Mouse (Mus musculus) intestine, embryonic 14.5 days (tissue): Measurements from ENCODE around the gene Calhm3. TPM values are rescaled to one million over a fixed set of nuclear protein-coding genes. Genes with fewer than 3 reads are reported as not detected.
"Not testable (repeated sequence)": the region's sequence is repeated elsewhere in the genome, so short reads cannot be mapped to it uniquely, and the experiment has no call there.

Experiments
- ATAC-seq: fragments of 200-750 bp; cut with Nextera tagmentation; replicated peaks from 2 replicates; pipeline ENCODE4 v1.8.0; 2017; ENCODE audit warnings: low read depth, moderate number of reproducible peaks, moderate TSS enrichment, moderate library complexity; ENCODE audit not compliant: low FRiP score, low TSS enrichment
- DNase-seq: peaks from one replicate; pipeline ENCODE4 v3.0.0-alpha.2; 2018; ENCODE audit warnings: low spot score
- H3K27ac ChIP-seq: fragments of 300-500 bp; sonication (generic); 2 replicates; pipeline ENCODE4 v1.5.1; 2014; ENCODE audit warnings: low read depth, mild to moderate bottlenecking, control low read depth
- H3K27me3 ChIP-seq: fragments of 300-500 bp; sonication (generic); replicated peaks from 2 replicates; pipeline ENCODE4 v1.6.1; 2014; ENCODE audit warnings: low read length, control low read depth; ENCODE audit not compliant: control insufficient read depth, insufficient read depth
- H3K36me3 ChIP-seq: fragments of 300-500 bp; sonication (generic); 2 replicates; pipeline ENCODE4 v1.6.1; 2014; ENCODE audit warnings: low read length, control low read depth; ENCODE audit not compliant: control insufficient read depth, insufficient read depth
- H3K4me1 ChIP-seq: fragments of 300-500 bp; sonication (generic); replicated peaks from 2 replicates; pipeline ENCODE4 v1.6.1; 2014; ENCODE audit warnings: low read length, control low read depth, mixed read lengths; ENCODE audit not compliant: control insufficient read depth, insufficient read depth
- H3K4me2 ChIP-seq: fragments of 300-500 bp; sonication (generic); 2 replicates; pipeline ENCODE4 v1.6.1; 2014; ENCODE audit warnings: low read length
- H3K4me3 ChIP-seq: fragments of 300-500 bp; sonication (generic); 2 replicates; pipeline ENCODE4 v1.5.1; 2014; ENCODE audit warnings: low read depth, low read length, control low read depth, mixed read lengths
- H3K9ac ChIP-seq: fragments of 300-500 bp; sonication (generic); 2 replicates; pipeline ENCODE4 v1.6.1; 2014; ENCODE audit warnings: mild to moderate bottlenecking, low read length
- H3K9me3 ChIP-seq: fragments of 300-500 bp; sonication (generic); 2 replicates; pipeline ENCODE4 v1.6.1; 2016; ENCODE audit warnings: low read length, control low read depth; ENCODE audit not compliant: control insufficient read depth
- WGBS: fragments of 180-500 bp; shearing (Covaris S2); extraction: QIAGEN DNeasy Blood & Tissue Kit; methylation state at CpG from one replicate; pipeline ENCODE4 v1.1.7; 2014; 5-methylcytosine and 5-hydroxymethylcytosine counted together
- polyA plus RNA-seq: library from polyadenylated mRNA; unstranded; fragments of >200 nt; fragmentation: Nextera tagmentation; extraction: Ambion mirVana; gene quantifications from 2 replicates; pipeline ENCODE4 v1.2.1, GENCODE M21; 2014

Calhm3 gene
- polyA plus RNA-seq, 1 experiment from 2014 or later = not detected

GRCm38 (mm10) chr19:47139611-47140010 lies 18.0 kb downstream of the Calhm3 start:
- not testable (repeated sequence) for H3K36me3 ChIP-seq, H3K4me3 ChIP-seq, DNase-seq, ATAC-seq, H3K9ac ChIP-seq, H3K27ac ChIP-seq, H3K4me2 ChIP-seq, H3K9me3 ChIP-seq, H3K27me3 ChIP-seq
- 40% methylated on average over 7 of the region's 7 CpGs for WGBS
- peaks cover 19% of the 10 kb centered on the region for H3K4me1 ChIP-seq

DNA sequence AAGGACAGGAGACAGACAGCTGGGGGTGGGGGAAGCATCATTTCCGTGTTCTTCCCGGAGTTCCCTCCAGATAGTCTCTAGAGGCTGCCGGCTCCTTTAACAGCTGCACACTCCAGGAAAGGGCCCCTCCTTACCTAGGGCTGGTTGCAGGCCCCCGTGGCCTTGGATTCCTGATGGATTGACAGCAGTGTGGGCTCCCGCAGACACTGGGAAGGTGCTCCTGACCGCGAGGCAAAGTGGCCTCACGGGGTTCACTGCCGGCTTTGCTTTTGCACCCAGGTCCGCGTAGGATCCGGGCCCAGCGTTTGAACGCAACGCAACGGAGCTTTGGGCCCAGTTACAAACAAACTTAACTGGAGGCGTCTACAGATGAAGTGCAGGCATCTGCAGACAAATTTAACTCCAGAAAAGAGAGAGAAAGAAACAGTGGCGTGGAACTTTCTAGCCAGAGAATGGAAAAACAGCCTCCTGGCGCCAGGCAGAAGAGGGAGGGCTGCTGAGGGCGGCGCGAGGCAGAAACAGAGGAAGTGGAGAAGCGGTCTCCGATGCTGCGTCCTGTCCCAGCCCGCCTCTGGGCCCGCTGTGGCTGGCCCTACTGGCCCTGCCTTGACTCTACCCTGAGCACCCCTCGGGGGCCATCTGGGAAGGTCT lies 19.7 kb downstream of the Calhm3 start, which contains the start of gene Calhm2:
Gene Calhm2, minus strand, starts transcription at position 524 of the 651 bp plus-strand sequence.
- H3K36me3 ChIP-seq = peaks cover 19% of the 10 kb centered on the region
- H3K9me3 ChIP-seq = no peaks in the 10 kb centered on the region
- no peaks in the 10 kb centered on the region for H3K27me3 ChIP-seq
- peak within 1 kb of the TSS; percentile 76 for H3K4me2 ChIP-seq
- 2% methylated on average over 28 of the region's 28 CpGs for WGBS
- peak within 1 kb of the TSS; percentile 89 for H3K27ac ChIP-seq
- H3K4me1 ChIP-seq = peaks cover 19% of the 10 kb centered on the region
- ATAC-seq (peak; percentile 74), DNase-seq (peak; percentile 84)
- peak within 1 kb of the TSS; percentile 45 for H3K4me3 ChIP-seq
- peak within 1 kb of the TSS; percentile 70 for H3K9ac ChIP-seq

DNA sequence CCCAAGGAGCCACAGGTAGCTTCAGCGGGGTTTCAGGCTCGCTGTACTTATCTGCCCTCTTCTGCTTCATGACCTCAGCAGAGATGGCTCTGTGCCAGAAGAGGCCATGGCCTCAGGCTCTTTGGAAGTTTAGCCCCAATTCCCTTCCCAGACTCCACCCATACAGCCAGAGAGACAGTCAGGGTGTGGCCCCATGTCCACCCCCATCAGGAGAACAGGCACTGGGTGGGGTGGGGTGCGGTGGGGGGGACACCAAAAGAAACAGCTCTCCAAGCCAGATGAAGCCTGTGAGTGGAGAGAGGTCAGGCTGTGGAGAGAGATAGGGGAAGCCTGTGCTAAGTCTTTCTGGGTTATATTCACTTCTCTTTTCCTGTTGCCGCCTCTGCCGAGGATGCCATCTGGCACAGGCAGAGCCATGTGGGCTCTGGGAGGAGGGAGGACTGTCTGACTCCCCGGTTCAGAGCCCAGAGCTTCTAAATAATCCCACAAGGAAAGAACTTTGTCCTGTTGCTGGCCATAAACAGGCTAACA lies 20.4 kb downstream of the Calhm3 start:
- Histone ChIP-seq H3K4me2 (peak overlapping the region; percentile 76), H3K36me3 (peaks cover 26% of the 10 kb centered on the region), H3K4me1 (peaks cover 19% of the 10 kb centered on the region), H3K9me3 (no peaks in the 10 kb centered on the region), H3K9ac (peak overlapping the region; percentile 70), H3K27ac (peak overlapping the region; percentile 89), H3K27me3 (no peaks in the 10 kb centered on the region), H3K4me3 (peak overlapping the region; percentile 45)
- ATAC-seq (peak; percentile 30), DNase-seq (peak; percentile 65)
- WGBS = 17% methylated on average over 6 of the region's 6 CpGs

DNA sequence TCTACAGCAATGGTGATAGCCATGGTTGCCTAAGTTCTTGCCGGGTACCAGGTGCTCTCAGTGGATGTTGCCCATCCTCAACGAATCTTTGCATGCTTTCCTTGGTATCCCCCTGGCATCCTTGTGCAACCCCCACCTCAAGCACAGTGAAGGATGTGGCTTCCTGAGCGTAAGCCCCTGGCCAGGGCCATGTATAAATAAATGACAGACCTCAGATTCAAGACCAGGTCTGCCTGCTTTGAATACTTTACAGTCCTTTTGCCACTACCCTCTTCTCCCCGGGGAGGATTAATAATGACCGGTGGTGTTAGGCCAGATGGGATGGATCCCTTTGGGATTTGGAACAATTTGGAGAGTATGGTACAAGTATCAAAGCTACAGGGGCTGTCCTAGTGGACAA lies 21.4 kb downstream of the Calhm3 start:
- DNase-seq (no peak), ATAC-seq (no peak)
- Histone ChIP-seq H3K27me3 (no peaks in the 10 kb centered on the region), H3K36me3 (peaks cover 35% of the 10 kb centered on the region), H3K9me3 (no peaks in the 10 kb centered on the region), H3K4me1 (peaks cover 19% of the 10 kb centered on the region), H3K9ac (no peak overlapping the region), H3K4me2 (no peak overlapping the region), H3K4me3 (no peak overlapping the region), H3K27ac (no peak overlapping the region)
- 83% methylated on average over 5 of the region's 5 CpGs for WGBS

- peaks cover 41% of the 10 kb centered on the region for H3K36me3 ChIP-seq
- peaks cover 19% of the 10 kb centered on the region for H3K4me1 ChIP-seq
- H3K4me3 ChIP-seq = no peak overlapping the region
- H3K4me2 ChIP-seq = no peak overlapping the region
- WGBS = 89% methylated on average over 17 of the region's 17 CpGs
- no peaks in the 10 kb centered on the region for H3K9me3 ChIP-seq
- DNase-seq = no peak
- ATAC-seq = no peak
- H3K27ac ChIP-seq = no peak overlapping the region
- H3K27me3 ChIP-seq = no peaks in the 10 kb centered on the region
- H3K9ac ChIP-seq = no peak overlapping the region
These were observed 22.0 kb downstream of the Calhm3 start for GRCm38 (mm10) chr19:47135568-47135967.

DNA sequence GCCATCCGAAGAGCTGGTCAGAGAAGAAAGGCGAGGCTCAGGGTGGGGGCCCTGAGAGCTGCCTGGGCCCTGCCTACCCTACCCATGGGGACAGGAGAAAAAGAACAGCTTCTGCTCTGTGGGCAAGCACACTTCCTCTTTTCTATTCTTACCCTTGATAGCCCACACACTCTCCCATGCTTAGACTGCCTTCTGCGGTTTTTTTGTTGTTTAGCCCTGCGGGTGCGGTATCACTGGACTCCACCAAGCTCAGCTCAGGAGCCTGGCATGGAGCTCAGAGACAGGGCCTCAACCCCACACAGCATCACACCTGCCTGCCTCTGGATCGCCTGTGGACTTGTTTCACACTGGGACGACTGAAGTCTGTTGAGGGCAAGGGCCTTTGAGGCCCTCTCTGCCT lies 24.4 kb downstream of the Calhm3 start:
- Histone ChIP-seq H3K4me1 (peaks cover 7% of the 10 kb centered on the region), H3K27ac (no peak overlapping the region), H3K4me3 (no peak overlapping the region), H3K4me2 (no peak overlapping the region), H3K9me3 (no peaks in the 10 kb centered on the region), H3K36me3 (peaks cover 66% of the 10 kb centered on the region), H3K9ac (no peak overlapping the region), H3K27me3 (no peaks in the 10 kb centered on the region)
- no peak for ATAC-seq
- 90% methylated on average over 7 of the region's 7 CpGs for WGBS
- no peak for DNase-seq

DNA sequence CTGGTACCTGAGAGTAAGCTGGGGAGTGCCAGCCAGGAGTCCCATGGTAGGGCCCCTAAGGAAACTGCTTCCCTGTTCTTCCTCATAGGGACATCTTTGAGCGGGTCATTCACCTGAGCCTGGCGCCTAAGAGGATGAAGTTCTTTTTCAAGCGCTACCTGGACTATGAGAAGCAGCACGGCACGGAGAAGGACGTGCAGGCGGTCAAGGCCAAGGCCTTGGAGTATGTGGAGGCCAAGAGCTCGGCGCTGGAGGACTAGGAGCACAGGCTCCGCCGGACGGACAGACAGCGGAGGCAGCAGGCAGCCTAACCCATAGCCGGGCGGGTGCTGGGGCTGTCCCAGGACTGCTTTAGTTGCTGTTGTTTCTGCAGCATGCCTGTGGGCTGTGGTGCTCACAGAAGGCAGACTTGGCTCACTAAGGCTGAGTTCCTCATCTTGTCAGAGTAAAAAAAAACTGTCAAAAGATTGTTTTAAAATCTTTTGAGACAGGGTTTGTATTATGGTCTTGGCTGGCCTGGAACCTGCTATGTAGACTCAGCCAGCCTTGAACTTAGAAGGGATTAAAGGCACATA lies 26.9 kb downstream of the Calhm3 start:
- Histone ChIP-seq H3K27me3 (no peaks in the 10 kb centered on the region), H3K4me1 (no peaks in the 10 kb centered on the region), H3K36me3 (peaks cover 90% of the 10 kb centered on the region), H3K4me2 (no peak overlapping the region), H3K4me3 (no peak overlapping the region), H3K9me3 (no peaks in the 10 kb centered on the region), H3K27ac (no peak overlapping the region), H3K9ac (no peak overlapping the region)
- ATAC-seq (no peak), DNase-seq (no peak)
- 95% methylated on average over 15 of the region's 15 CpGs for WGBS

- no peaks in the 10 kb centered on the region for H3K4me1 ChIP-seq
- DNase-seq (no peak), ATAC-seq (no peak)
- 90% methylated on average over 11 of the region's 11 CpGs for WGBS
- no peak overlapping the region for H3K4me2 ChIP-seq
- no peak overlapping the region for H3K27ac ChIP-seq
- peaks cover 97% of the 10 kb centered on the region for H3K36me3 ChIP-seq
- H3K9me3 ChIP-seq = no peaks in the 10 kb centered on the region
- H3K27me3 ChIP-seq = no peaks in the 10 kb centered on the region
- no peak overlapping the region for H3K9ac ChIP-seq
- no peak overlapping the region for H3K4me3 ChIP-seq
These were observed 28.7 kb downstream of the Calhm3 start for GRCm38 (mm10) chr19:47128835-47129234.

- no peaks in the 10 kb centered on the region for H3K4me1 ChIP-seq
- ATAC-seq (no peak), DNase-seq (no peak)
- H3K27ac ChIP-seq = no peak overlapping the region
- WGBS = 91% methylated on average over 10 of the region's 10 CpGs
- H3K9me3 ChIP-seq = no peaks in the 10 kb centered on the region
- peaks cover 94% of the 10 kb centered on the region for H3K36me3 ChIP-seq
- H3K27me3 ChIP-seq = no peaks in the 10 kb centered on the region
- H3K4me2 ChIP-seq = no peak overlapping the region
- H3K9ac ChIP-seq = no peak overlapping the region
- H3K4me3 ChIP-seq = no peak overlapping the region
These were observed 29.4 kb downstream of the Calhm3 start for GRCm38 (mm10) chr19:47128164-47128563.
